Mouse (Mus musculus) B cell, adult 62 days (primary cell): ENCODE data around the gene D630045J12Rik. TPM values are rescaled to one million over a fixed set of nuclear protein-coding genes. Genes with fewer than 3 reads are reported as not detected.

Source experiments
- total RNA-seq: library from RNA; stranded (reverse); gene quantifications from 4 replicates; pipeline ENCODE4 v1.2.4, GENCODE M21; 2023

Gene D630045J12Rik
- 0.06 to 0.21 TPM (median 0.13 TPM) in 4 replicates for total RNA-seq

DNA sequence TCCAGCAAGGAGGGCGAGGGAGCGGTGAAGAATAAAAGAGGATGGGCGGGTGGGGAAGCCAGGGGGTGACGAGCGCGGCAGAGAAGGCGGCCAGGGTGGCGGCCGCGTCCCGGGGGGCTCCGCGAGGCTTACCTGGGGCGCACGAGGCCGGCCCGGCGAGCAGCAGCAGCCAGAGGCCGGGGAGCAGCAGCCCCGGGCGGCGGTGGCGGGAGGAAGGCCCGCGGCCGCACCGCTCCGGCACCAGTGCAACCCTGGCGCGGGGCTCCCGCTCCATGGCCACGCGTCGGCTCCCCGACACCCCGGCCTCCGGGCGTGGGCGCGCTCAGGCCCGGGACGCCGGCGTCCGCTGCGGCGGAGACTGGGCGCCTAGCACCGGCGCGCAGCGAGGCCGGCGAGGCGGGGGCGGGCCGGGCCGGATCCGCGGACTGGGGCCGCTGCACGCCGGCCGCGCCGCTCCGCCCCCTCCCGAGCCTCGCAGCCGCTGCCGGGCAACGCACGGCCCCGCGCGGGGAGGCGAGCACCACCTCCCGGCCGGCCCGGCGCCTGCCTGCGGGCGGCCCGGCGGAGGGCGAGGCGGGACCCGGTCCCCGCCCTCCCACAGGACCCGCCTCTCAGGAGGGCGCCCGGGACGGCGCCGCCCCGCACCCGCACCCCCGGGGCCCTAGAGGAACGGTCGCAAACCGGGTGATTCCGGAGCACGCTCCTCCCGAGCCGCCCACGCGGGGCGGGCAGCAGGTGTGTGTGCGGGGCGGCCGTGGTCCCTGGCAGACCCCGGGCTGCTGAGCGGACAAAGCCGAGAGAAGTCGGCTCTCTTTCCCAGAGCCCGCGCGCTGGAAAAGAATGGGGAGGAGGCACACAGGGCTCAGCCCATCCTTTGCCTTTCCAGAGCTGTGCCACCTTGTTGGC lies at the start of gene D630045J12Rik:
TSS of gene D630045J12Rik (minus strand) at position 274 of the 906 bp plus-strand sequence.

DNA sequence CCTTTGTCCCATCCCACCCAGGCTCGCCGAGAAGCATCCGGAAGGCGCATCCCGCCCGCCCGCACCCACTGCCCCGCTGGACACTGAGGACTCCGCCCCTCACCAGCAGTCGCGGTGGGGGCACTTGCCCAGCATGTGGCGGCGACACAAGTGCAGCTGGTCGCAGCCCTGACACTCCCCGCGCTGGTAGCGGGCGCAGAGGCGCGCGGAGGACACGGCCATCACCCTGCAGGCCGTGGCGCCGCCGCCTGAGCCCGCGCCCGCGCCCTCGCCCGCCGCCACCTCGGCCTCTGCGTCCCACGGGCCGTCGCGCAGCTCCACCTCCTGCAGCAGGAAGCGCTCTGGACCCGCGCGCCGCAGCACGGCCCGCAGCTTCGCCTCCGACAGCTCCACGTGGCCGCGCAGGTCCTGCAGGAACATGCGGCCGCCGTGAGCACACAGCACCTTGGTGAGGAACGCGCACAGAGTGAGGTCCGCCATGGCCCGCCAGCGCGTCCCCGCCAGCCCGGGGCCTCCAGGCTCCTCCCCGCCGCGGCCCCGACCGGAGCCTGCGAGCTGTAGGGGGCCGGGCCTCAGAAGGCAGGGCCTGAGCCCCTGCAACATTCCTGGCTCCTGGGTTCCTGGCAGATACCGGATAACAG lies 45.1 kb upstream of the D630045J12Rik start, which contains the start of gene Zc3hav1l:
TSS of gene Zc3hav1l (minus strand) at position 499 of the 641 bp plus-strand sequence.

DNA sequence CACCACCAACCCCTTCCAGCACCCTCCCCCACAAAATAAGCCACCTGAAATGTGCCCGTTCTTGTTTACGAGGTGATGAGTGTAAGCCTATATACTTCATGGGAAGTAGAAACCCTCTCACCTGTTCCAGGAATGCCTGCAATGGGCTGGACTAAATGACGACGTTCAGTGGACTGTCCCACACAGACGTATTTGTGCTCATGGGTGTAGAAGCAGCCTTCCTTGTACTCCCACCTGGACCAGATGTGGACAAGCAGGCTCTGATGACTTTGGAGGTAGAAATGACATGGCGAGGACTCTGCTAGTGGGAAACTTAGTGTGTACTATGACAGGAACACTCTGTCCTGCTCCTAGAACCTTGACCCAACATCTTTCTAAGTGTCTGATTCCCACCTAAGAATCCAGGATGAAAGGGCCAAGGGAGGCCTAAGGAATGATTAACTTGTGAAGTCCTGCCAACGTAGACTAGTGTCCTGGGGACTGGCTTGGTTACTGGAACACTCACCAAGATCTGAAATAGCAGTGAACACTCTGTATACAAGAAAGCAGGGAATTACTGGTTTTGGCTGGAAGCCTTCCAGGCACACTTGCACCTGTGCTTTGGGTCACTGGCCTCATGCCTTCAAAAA lies 129.5 kb downstream of the D630045J12Rik start, which contains the start of gene Atp6v0a4:
TSS of gene Atp6v0a4 (minus strand) at position 380 of the 629 bp plus-strand sequence.

DNA sequence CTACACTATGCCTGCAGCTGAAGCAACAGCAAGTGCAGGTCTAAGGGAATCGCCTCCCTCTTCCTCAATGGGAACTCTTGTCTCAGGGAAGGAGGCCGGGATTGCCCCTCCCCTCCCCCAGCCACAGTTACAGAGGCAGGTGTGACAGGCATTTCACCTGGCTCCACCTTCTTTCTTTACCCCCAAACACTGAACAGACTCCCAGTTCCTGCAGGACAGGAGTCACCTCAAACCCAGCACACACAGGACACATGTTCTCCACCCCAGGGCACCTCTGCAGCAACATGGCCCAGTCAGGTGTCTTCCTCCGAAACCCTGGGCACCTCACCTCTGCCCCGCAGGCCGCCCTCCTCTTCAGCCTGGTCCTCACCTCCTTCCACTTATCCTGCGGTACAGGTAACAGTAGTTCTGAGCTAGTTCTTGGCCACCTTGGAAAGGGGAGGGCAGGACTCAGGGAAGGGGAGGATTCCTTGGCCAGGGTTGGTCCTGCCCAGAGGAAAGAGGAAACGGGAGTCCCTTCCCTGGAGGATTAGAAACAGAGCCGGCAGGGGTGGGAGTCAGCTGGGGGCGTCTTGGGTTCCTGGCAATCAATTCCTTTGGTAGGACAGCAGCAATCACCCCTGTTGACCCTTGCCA lies 144.5 kb downstream of the D630045J12Rik start, which contains the start of gene Tmem213:
TSS of gene Tmem213 (plus strand) at position 96 of the 636 bp plus-strand sequence.

Other genes starting within 250 kb of the D630045J12Rik start
- 0.22 TPM in 1 of 4 replicates, not detected in the others for gene Svopl, start 207.0 kb downstream of the D630045J12Rik start, total RNA-seq
- not detected in 4 replicates for gene Tmem213, start 144.8 kb downstream of the D630045J12Rik start, total RNA-seq
- 1.8 to 3.5 TPM (median 2.3 TPM) in 4 replicates for gene Atp6v0a4, start 129.4 kb downstream of the D630045J12Rik start, total RNA-seq
- gene Zc3hav1l, start 45.2 kb upstream of the D630045J12Rik start, total RNA-seq = 1.5 to 2.4 TPM (median 2.3 TPM) in 4 replicates
- 183 to 196 TPM (median 186 TPM) in 4 replicates for gene Zc3hav1, start 100.6 kb upstream of the D630045J12Rik start, total RNA-seq
- gene Ttc26, start 127.5 kb upstream of the D630045J12Rik start, total RNA-seq = 0.13 TPM in 1 of 4 replicates, not detected in the others
- gene Ubn2, start 179.9 kb upstream of the D630045J12Rik start, total RNA-seq = 60.5 to 63.3 TPM (median 61.6 TPM) in 4 replicates